Mouse (Mus musculus) left cerebral cortex, postnatal 14 days (tissue): Measurements from ENCODE around the gene Pbdc1. TPM values are rescaled to one million over a fixed set of nuclear protein-coding genes. Genes with fewer than 3 reads are reported as not detected.

Source experiments
- total RNA-seq, 2 experiments: library from RNA; stranded (reverse); gene quantifications; 2 replicates each; pipeline ENCODE4 v1.2.3; 2021

Pbdc1 gene
- total RNA-seq, 2 experiments from 2014 or later: 15.5 to 18.3 TPM

Other genes starting within 250 kb of the Pbdc1 start
- gene Magee2, start 222.5 kb upstream of the Pbdc1 start, total RNA-seq: 10 to 100 TPM in 1 of 2 experiments, 1 to 10 TPM in 1; 8.9 to 10.7 TPM
- gene Magee1, start 40.6 kb downstream of the Pbdc1 start, total RNA-seq: 100 to 1,000 TPM; 153 to 165 TPM